Mouse (Mus musculus) thymus, adult 18-20 months (tissue): ENCODE measurements around the gene Spata25.
"Not testable (repeated sequence)": the region's sequence is repeated elsewhere in the genome, so short reads cannot be mapped to it uniquely, and the experiment has no call there.

ENCODE experiments used
- DNase-seq, 2 experiments: peaks; one replicate each; pipeline ENCODE4 v3.0.0; 2022; ENCODE audit warnings: mixed read lengths in 2 of 2

Gene Spata25

GRCm38 (mm10) chr2:164804533-164805331, 23.6 kb downstream of the Spata25 start, which contains the start of the genes Acot8 and Zswim3:
TSS of gene Acot8 (minus strand) at chr2:164804882.
TSS of gene Zswim3 (plus strand) at chr2:164805098.
- DNase-seq = peak; percentile 94 to 99

- DNase-seq = no peak
These were observed 24.4 kb downstream of the Spata25 start for GRCm38 (mm10) chr2:164803921-164804313.

GRCm38 (mm10) chr2:164803201-164803920, 25.0 kb downstream of the Spata25 start:
- DNase-seq = no peak

- DNase-seq = no peak
These were observed 27.9 kb downstream of the Spata25 start for GRCm38 (mm10) chr2:164800252-164801004.

GRCm38 (mm10) chr2:164798554-164798953, 29.8 kb downstream of the Spata25 start:
- not testable (repeated sequence) for DNase-seq

GRCm38 (mm10) chr2:164795868-164796267, 32.5 kb downstream of the Spata25 start:
- DNase-seq = no peak

GRCm38 (mm10) chr2:164794293-164794692, 34.0 kb downstream of the Spata25 start:
- DNase-seq = peak; percentile 21 to 52

GRCm38 (mm10) chr2:164793772-164794171, 34.6 kb downstream of the Spata25 start:
- DNase-seq = no peak

GRCm38 (mm10) chr2:164793236-164793635, 35.1 kb downstream of the Spata25 start:
- peak; percentile 27 to 35 for DNase-seq

GRCm38 (mm10) chr2:164792400-164793190, 35.7 kb downstream of the Spata25 start:
- DNase-seq = no peak

GRCm38 (mm10) chr2:164791841-164792261, 36.5 kb downstream of the Spata25 start:
- DNase-seq = no peak

- no peak for DNase-seq
These were observed 37.9 kb downstream of the Spata25 start for GRCm38 (mm10) chr2:164790451-164790850.

- no peak for DNase-seq
These were observed 39.9 kb downstream of the Spata25 start for GRCm38 (mm10) chr2:164788411-164788810.

- DNase-seq = no peak
These were observed 40.6 kb downstream of the Spata25 start for GRCm38 (mm10) chr2:164787779-164788178.

GRCm38 (mm10) chr2:164787032-164787431, 41.3 kb downstream of the Spata25 start:
- DNase-seq = no peak

- peak in 1 of 2 experiments; percentile 7 for DNase-seq
These were observed 41.9 kb downstream of the Spata25 start for GRCm38 (mm10) chr2:164786388-164786885.

- DNase-seq = peak; percentile 54 to 62
These were observed 42.6 kb downstream of the Spata25 start, which contains the start of gene Snx21 for GRCm38 (mm10) chr2:164785481-164786387. TSS of gene Snx21 (plus strand) at chr2:164785823.

- DNase-seq = no peak
These were observed 43.4 kb downstream of the Spata25 start for GRCm38 (mm10) chr2:164784869-164785420.

- DNase-seq = no peak
These were observed 44.3 kb downstream of the Spata25 start for GRCm38 (mm10) chr2:164783926-164784581.

GRCm38 (mm10) chr2:164781876-164782275, 46.5 kb downstream of the Spata25 start:
- DNase-seq = no peak
